Mouse (Mus musculus) embryonic facial prominence, embryonic 13.5 days (tissue): ENCODE measurements around the gene Zdhhc3. TPM values are rescaled to one million over a fixed set of nuclear protein-coding genes. Genes with fewer than 3 reads are reported as not detected.

ENCODE experiments used
- ATAC-seq: fragments of 200-750 bp; cut with Nextera tagmentation; 2 replicates; pipeline ENCODE4 v1.8.0; 2017; ENCODE audit warnings: low read depth; ENCODE audit not compliant: insufficient number of reproducible peaks, insufficient read depth, low FRiP score, low TSS enrichment
- H3K27ac ChIP-seq: fragments of 300-500 bp; sonication (generic); 2 replicates; pipeline ENCODE4 v1.5.1; 2015; ENCODE audit warnings: moderate library complexity, mild to moderate bottlenecking, inconsistent platforms
- H3K27me3 ChIP-seq: fragments of 300-500 bp; sonication (generic); 2 replicates; pipeline ENCODE4 v1.6.1; 2015; ENCODE audit warnings: mild to moderate bottlenecking, inconsistent platforms
- H3K36me3 ChIP-seq: fragments of 300-500 bp; sonication (generic); 2 replicates; pipeline ENCODE4 v1.6.1; 2015; ENCODE audit warnings: mild to moderate bottlenecking, inconsistent platforms
- H3K4me1 ChIP-seq: fragments of 300-500 bp; sonication (generic); 2 replicates; pipeline ENCODE4 v1.6.1; 2015; ENCODE audit warnings: inconsistent platforms
- H3K4me2 ChIP-seq: fragments of 300-500 bp; sonication (generic); 2 replicates; pipeline ENCODE4 v1.6.1; 2015; ENCODE audit warnings: moderate library complexity, mild to moderate bottlenecking, inconsistent platforms
- H3K4me3 ChIP-seq: fragments of 300-500 bp; sonication (generic); 2 replicates; pipeline ENCODE4 v1.5.1; 2015; ENCODE audit warnings: mild to moderate bottlenecking, inconsistent platforms
- H3K9ac ChIP-seq: fragments of 300-500 bp; sonication (generic); 2 replicates; pipeline ENCODE4 v1.6.1; 2015; ENCODE audit warnings: mild to moderate bottlenecking, inconsistent platforms
- H3K9me3 ChIP-seq: fragments of 300-500 bp; sonication (generic); 2 replicates; pipeline ENCODE4 v1.6.1; 2016; ENCODE audit warnings: inconsistent platforms
- WGBS: fragments of 180-500 bp; shearing (Covaris S2); methylation state at CpG from one replicate; pipeline ENCODE4 v1.1.7; 2015; ENCODE audit warnings: mixed read lengths; 5-methylcytosine and 5-hydroxymethylcytosine counted together
- polyA plus RNA-seq: library from polyadenylated mRNA; unstranded; fragments of >200 nt; fragmentation: Nextera tagmentation; extraction: Ambion mirVana; gene quantifications from 2 replicates; pipeline ENCODE4 v1.2.1, GENCODE M21; 2015

Zdhhc3 gene
- polyA plus RNA-seq, 1 experiment from 2014 or later, result 74.7 TPM

GRCm38 (mm10) chr9:123139887-123140614 lies 27.0 kb upstream of the Zdhhc3 start:
- 87% methylated on average over 4 of the region's 4 CpGs for WGBS
- Histone ChIP-seq H3K27ac (0 out of 2 replicates have a peak overlapping the region, but pooled peaks have one; percentile 1), H3K9ac (no peak overlapping the region), H3K27me3 (no peaks in the 10 kb centered on the region), H3K4me3 (no peak overlapping the region), H3K4me2 (no peak overlapping the region), H3K4me1 (no peaks in the 10 kb centered on the region), H3K9me3 (peaks cover 12% of the 10 kb centered on the region), H3K36me3 (peaks cover 92% of the 10 kb centered on the region)
- ATAC-seq, result no peak

GRCm38 (mm10) chr9:123138891-123139474 lies 26.0 kb upstream of the Zdhhc3 start:
- H3K9me3 ChIP-seq, result peaks cover 7% of the 10 kb centered on the region; the same call in 1 of the 2 replicates
- no peaks in the 10 kb centered on the region for H3K4me1 ChIP-seq
- no peak overlapping the region for H3K4me3 ChIP-seq
- H3K36me3 ChIP-seq, result peaks cover 97% of the 10 kb centered on the region
- H3K4me2 ChIP-seq, result no peak overlapping the region
- no peak overlapping the region for H3K27ac ChIP-seq
- ATAC-seq, result no peak
- no peak overlapping the region for H3K9ac ChIP-seq
- 69% methylated on average over 5 of the region's 5 CpGs for WGBS
- H3K27me3 ChIP-seq, result no peaks in the 10 kb centered on the region

- Histone ChIP-seq H3K27ac (no peak overlapping the region), H3K4me2 (no peak overlapping the region), H3K4me3 (no peak overlapping the region), H3K4me1 (no peaks in the 10 kb centered on the region), H3K36me3 (peaks cover 99% of the 10 kb centered on the region), H3K9me3 (no peaks in the 10 kb centered on the region), H3K9ac (no peak overlapping the region), H3K27me3 (no peaks in the 10 kb centered on the region)
- WGBS, result 83% methylated on average over 7 of the region's 7 CpGs
- no peak for ATAC-seq
Measured at GRCm38 (mm10) chr9:123136953-123137682, 24.1 kb upstream of the Zdhhc3 start.

GRCm38 (mm10) chr9:123132994-123133393 lies 20.0 kb upstream of the Zdhhc3 start:
- H3K27me3 ChIP-seq, result no peaks in the 10 kb centered on the region
- no peaks in the 10 kb centered on the region for H3K4me1 ChIP-seq
- WGBS, result 96% methylated on average over 3 of the region's 3 CpGs
- H3K9me3 ChIP-seq, result no peaks in the 10 kb centered on the region
- peaks cover 98% of the 10 kb centered on the region for H3K36me3 ChIP-seq
- no peak overlapping the region for H3K4me2 ChIP-seq
- H3K27ac ChIP-seq, result no peak overlapping the region
- no peak overlapping the region for H3K4me3 ChIP-seq
- no peak overlapping the region for H3K9ac ChIP-seq
- ATAC-seq, result no peak

- Histone ChIP-seq H3K9ac (no peak overlapping the region), H3K9me3 (no peaks in the 10 kb centered on the region), H3K27ac (no peak overlapping the region), H3K36me3 (peaks cover 90% of the 10 kb centered on the region), H3K27me3 (no peaks in the 10 kb centered on the region), H3K4me1 (no peaks in the 10 kb centered on the region), H3K4me3 (no peak overlapping the region), H3K4me2 (no peak overlapping the region)
- ATAC-seq, result no peak
- WGBS, result 95% methylated on average over 6 of the region's 6 CpGs
Measured at GRCm38 (mm10) chr9:123127663-123128062, 14.7 kb upstream of the Zdhhc3 start.

GRCm38 (mm10) chr9:123124413-123124981 lies 11.5 kb upstream of the Zdhhc3 start:
- WGBS, result 94% methylated on average over 2 of the region's 2 CpGs
- no peak for ATAC-seq

GRCm38 (mm10) chr9:123123571-123124412 lies 10.8 kb upstream of the Zdhhc3 start:
- H3K27ac ChIP-seq, result no peak overlapping the region
- H3K36me3 ChIP-seq, result peaks cover 89% of the 10 kb centered on the region
- WGBS, result 94% methylated on average over 6 of the region's 6 CpGs
- no peak overlapping the region for H3K4me3 ChIP-seq
- no peaks in the 10 kb centered on the region for H3K27me3 ChIP-seq
- no peaks in the 10 kb centered on the region for H3K9me3 ChIP-seq
- no peaks in the 10 kb centered on the region for H3K4me1 ChIP-seq
- no peak for ATAC-seq
- no peak overlapping the region for H3K9ac ChIP-seq
- no peak overlapping the region for H3K4me2 ChIP-seq

More at GRCm38 (mm10) chr9:123124413-123124981, 11.5 kb upstream of the Zdhhc3 start:
- H3K4me3 ChIP-seq, result no peak overlapping the region
- H3K9me3 ChIP-seq, result no peaks in the 10 kb centered on the region
- H3K4me1 ChIP-seq, result no peaks in the 10 kb centered on the region
- peaks cover 89% of the 10 kb centered on the region for H3K36me3 ChIP-seq
- H3K4me2 ChIP-seq, result no peak overlapping the region
- no peak overlapping the region for H3K27ac ChIP-seq
- H3K27me3 ChIP-seq, result no peaks in the 10 kb centered on the region
- H3K9ac ChIP-seq, result no peak overlapping the region

GRCm38 (mm10) chr9:123123017-123123416 lies 10.0 kb upstream of the Zdhhc3 start:
- H3K4me1 ChIP-seq, result no peaks in the 10 kb centered on the region
- no peak overlapping the region for H3K4me2 ChIP-seq
- no peaks in the 10 kb centered on the region for H3K27me3 ChIP-seq
- no peak overlapping the region for H3K9ac ChIP-seq
- peaks cover 88% of the 10 kb centered on the region for H3K36me3 ChIP-seq
- H3K9me3 ChIP-seq, result no peaks in the 10 kb centered on the region
- WGBS, result 85% methylated on average over 3 of the region's 3 CpGs
- H3K27ac ChIP-seq, result no peak overlapping the region
- ATAC-seq, result no peak
- H3K4me3 ChIP-seq, result no peak overlapping the region

GRCm38 (mm10) chr9:123115566-123115965 lies 2.6 kb upstream of the Zdhhc3 start:
- Histone ChIP-seq H3K4me1 (peaks cover 15% of the 10 kb centered on the region), H3K4me2 (no peak overlapping the region), H3K36me3 (peaks cover 35% of the 10 kb centered on the region), H3K27ac (no peak overlapping the region), H3K4me3 (no peak overlapping the region), H3K9ac (no peak overlapping the region), H3K27me3 (no peaks in the 10 kb centered on the region), H3K9me3 (no peaks in the 10 kb centered on the region)
- no peak for ATAC-seq
- WGBS, result 83% methylated on average over 1 of the region's 1 CpGs

GRCm38 (mm10) chr9:123113931-123114330 lies 926 bp upstream of the Zdhhc3 start:
- Histone ChIP-seq H3K9ac (peak overlapping the region; percentile 97), H3K27me3 (no peaks in the 10 kb centered on the region), H3K4me1 (peaks cover 15% of the 10 kb centered on the region), H3K4me3 (peak overlapping the region; percentile 95), H3K36me3 (peaks cover 19% of the 10 kb centered on the region), H3K4me2 (peak overlapping the region; percentile 79), H3K27ac (peak overlapping the region; percentile 93; the same call in 1 of the 2 replicates), H3K9me3 (no peaks in the 10 kb centered on the region)
- ATAC-seq, result no peak
- WGBS, result 60% methylated on average over 6 of the region's 6 CpGs

- peaks cover 15% of the 10 kb centered on the region for H3K4me1 ChIP-seq
- no peaks in the 10 kb centered on the region for H3K9me3 ChIP-seq
- H3K36me3 ChIP-seq, result peaks cover 10% of the 10 kb centered on the region
- peak overlapping the region; percentile 79 for H3K4me2 ChIP-seq
- ATAC-seq, result no peak
- H3K27ac ChIP-seq, result no peak overlapping the region
- peak overlapping the region; percentile 95 for H3K4me3 ChIP-seq
- H3K27me3 ChIP-seq, result no peaks in the 10 kb centered on the region
- WGBS, result 59% methylated on average over 8 of the region's 8 CpGs
- peak overlapping the region; percentile 97 for H3K9ac ChIP-seq
Measured at GRCm38 (mm10) chr9:123111751-123112221, 1.2 kb downstream of the Zdhhc3 start.
